Mouse (Mus musculus) kidney, postnatal 10 days (tissue): ENCODE results near the gene Kif22.
A peak's percentile ranks its signal among the peaks of the same experiment; 100 is the strongest.
"Not testable (repeated sequence)": the region's sequence is repeated elsewhere in the genome, so short reads cannot be mapped to it uniquely, and the experiment has no call there.

Source experiments
- DNase-seq: peaks from one replicate; pipeline ENCODE4 v3.0.0; 2021; ENCODE audit warnings: mixed read lengths

Kif22 gene

DNA sequence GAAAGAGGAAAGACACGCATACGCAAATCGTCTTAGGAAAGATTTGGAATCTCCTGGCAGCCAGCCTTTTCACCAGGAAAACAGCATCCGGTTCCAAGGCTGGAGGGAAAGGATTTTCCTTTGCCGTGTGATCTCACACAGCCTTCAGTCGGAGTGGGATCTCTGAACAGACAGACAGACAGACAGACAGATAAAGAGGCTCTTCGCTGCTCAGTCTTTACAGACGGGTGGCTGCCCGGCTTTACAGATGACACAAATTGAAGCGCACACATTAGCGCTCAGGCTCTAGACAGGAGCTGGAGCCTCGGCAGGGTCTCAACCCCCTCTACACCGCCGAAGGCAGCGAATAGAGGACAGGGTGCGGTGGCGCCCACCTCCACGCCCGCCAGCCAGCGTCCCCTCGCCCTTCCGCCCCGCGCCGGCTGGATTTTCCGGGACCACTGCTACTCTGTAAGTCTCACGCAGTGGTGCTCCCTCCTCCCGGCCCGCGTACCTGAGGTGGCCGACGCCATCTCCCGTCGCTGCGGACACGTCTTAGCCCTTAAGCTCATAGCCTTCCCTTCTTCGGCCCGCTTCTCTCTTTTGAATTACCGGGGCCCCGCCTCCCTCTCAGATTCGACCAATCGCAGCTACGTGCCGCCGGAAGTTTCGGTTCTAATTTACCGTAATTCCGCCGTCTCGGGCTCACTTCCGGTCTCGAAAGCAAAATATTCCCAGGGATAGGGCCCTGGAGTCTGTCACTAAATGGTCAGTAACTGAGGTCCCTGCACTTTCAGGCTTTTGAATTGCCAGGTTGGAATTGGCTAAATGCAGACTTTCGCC lies at the start of gene Kif22:
TSS of gene Kif22 (minus strand) at position 621 of the 822 bp plus-strand sequence.
- DNase-seq: peak; percentile 94

DNA sequence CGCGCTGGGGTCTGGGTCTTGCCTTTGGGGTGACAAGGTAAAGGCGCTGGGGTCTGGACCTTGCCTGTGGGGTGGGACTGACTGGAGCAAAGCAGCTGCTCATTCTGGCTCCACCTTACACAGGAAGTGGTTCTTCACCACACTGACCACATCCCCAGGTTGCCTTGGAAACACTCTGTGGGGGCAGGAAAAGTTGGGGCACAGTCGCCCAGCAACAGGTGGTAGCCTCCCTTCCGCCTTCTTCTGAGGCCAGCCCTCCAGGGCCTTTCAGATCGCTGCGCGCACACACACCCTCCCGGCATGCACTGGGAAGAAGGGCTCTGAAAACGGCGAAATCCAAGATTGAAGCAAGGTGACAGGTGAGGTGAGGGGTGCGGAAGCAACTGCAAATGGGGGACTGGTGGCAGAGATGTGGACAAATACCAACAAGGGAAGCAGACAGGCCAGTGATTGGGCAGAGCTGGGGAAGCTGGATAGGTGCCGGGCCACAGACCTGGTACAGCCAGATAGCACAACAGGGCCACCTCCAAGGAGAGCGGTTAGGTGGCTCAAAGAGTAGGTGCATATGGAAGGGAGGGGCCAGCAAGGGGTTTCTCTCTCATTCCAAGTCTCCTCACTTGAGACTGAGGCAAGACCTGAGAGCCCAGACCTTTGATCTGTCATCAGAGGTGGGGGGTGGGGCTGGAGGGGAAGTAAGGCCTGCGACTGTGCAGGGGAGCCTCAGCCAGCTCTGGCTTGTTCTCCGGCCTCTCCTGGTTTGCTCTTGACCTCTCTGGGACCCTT lies 49.0 kb upstream of the Kif22 start, which contains the start of gene AI467606:
TSS of gene AI467606 (plus strand) at position 246 of the 783 bp plus-strand sequence.
- peak; percentile 45 for DNase-seq

DNA sequence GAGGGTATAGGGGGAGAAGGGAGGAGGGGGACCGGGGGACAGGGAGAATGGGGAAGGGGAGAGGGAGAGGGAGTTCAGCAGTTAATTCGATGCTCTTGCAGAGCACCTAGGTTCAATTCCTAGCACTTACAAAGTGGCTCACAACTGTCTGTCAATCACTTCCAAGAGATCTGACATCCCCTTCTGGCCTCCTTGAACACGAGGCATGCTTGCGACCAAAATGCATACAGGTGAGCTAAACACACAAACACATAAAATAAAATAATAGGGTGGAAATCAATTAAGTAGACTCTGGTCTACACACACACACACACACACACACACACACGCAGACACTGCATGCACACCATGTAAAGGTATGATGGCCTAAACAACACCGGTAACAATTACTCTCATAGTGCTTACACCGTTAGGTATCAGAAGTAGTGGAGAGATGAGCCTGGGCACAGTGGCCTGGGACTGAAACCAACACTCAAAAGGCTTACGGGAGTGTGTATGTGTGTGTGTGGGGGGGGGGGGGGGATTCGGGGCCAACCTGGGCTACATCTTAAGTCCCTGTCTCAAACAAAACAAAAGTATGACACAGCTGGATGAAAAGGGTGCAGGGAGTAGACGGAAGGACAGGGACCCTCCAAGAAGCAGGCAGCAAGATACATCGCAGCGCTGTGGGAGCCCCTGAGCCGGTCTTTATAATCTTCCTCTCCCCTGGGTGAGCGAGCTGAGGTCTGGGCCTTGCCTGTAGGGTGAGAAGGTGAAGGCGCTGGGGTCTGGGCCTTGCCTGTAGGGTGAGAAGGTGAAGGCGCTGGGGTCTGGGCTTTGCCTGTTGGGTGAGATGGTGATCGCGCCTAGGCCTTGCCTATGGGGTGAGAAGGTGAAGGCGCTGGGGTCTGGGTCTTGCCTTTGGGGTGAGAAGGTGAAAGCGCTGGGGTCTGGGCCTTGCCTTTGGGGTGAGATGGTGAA lies 48.2 kb upstream of the Kif22 start:
- no peak for DNase-seq

DNA sequence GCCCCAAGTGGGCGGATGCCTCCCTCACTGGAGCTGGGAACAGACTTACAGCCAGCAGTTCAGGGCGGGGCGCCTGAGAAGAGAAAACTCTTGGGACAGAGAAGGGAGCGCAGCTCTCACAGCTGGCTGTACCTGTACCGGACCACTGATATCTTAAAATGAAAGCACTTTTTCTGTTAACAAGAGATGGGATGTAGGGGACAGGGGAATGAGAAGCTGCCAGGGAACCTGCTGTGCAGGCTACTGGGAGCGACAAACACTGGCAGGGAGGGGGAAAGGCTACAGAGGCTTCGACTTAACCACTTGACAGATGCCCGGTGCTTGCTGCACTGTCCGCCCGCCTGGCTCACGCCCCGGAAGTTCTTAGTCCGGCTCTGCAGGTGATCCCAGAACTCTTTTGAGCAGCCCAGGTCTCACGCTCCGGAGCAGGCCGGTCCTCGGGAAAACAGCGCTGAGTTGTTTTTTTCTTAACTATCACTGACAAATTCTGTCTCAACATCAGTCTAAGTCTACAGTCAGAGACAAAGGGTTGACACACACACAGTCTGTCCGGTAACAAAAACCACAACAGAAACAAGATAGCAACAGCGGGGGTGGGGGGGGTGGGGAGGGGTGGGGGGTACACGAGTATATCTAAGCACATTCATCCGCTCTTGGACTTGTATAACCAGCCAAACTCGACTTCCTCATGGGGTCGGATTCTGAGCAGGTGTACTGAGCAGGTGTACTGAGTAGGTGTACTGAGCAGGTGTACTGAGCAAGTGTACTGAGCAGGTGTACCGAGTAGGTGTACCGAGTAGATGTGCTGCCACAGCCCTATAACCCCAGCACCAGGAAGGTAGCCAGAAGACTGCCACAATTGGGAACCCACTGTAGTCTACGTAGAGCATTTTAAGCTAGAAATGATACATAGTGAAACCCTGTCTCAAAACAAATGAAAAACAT lies 46.9 kb upstream of the Kif22 start:
- DNase-seq: no peak

DNA sequence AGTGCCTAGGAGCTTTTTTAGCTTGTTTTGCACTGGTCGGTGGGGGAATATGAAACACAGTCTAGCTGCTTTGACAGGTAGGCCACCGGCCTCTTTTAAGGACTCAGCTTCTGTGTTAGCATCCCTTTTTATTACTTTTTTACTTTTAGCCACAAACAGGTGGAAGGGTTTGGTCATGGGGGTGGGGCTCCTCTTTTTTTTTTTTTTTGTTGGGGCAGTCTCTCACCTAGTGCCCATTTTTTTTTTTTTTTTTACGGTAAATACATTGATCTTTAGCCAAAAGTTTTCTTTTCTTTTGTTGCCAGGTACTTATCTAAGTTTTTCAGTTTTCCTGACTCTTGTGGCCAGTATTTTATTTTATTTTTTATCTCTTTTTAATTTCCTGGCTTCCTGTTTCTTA lies 45.8 kb upstream of the Kif22 start:
- no peak for DNase-seq

DNA sequence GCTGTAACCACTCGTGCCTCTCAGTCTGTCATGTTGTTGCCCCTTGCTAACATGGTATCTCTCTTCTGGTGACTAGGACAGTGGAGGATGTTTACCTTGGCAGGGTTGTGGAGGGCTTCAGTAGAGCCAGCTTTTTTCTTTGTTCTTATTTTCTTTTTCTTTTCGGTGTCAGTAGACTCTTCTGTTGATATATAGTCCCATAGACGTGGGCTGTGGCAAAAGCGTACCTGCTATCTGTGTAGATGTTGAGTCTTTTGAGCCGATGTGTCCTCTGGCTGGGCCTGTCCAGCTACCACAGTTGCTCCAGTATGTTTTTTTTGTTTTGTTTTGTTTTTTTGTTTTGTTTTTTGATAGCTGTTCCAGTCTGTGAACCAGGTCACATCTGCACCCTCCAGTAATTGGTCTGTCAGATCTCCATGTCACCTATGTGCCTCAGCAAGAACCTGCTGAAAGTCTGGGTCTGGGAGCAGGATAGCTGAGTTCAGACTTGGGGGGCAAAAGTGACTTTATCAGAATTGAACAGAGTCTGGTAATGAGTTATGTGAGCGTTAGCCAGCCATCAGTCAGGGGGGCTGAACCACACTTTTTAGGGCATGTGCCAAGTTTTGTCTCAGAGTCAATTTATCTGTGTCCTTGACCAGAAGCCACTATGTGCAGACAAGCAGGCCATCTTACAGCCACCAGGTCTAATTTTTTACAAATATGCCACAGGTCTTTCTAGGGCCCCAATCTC lies 45.2 kb upstream of the Kif22 start, which contains the start of gene Zg16:
TSS of gene Zg16 (minus strand) at position 51 of the 733 bp plus-strand sequence.
- DNase-seq: not testable (repeated sequence)

DNA sequence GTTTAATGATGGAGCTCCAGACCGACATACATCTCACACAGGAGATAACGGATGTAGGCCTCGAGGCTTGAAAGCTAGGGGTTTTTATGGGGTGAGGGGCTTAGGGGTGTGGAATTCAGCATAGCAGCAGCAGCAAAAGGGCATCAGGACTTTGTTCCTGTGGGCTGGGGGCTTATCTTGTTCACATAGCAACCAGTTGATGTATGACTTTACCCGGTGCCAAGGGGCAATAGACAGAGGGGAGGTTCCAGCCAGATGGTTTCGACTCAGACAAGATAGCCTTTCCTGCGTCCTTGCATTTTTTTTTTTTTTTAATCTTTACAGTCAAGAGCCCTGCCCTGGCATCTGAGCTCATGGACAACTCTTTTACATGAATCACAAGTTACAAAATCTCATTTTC lies 43.5 kb upstream of the Kif22 start:
- DNase-seq: not testable (repeated sequence)

DNA sequence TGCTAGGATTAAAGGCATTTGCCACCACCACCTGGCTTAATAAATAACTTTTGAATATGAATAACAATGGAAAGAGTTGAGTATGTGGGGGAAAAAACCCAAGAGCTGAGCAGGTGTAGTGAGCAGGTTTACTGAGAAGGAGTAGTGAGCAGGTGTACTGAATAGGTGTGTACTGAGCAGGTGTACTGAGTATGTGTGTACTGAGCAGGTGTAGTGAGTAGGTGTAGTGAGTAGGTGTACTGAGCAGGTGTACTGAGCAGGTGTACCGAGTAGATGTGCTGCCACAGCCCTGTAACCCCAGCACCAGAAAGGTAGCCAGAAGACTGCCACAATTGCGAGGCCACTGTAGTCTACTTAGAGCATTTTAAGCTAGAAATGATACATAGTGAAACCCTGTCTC lies 42.5 kb upstream of the Kif22 start:
- no peak for DNase-seq

DNA sequence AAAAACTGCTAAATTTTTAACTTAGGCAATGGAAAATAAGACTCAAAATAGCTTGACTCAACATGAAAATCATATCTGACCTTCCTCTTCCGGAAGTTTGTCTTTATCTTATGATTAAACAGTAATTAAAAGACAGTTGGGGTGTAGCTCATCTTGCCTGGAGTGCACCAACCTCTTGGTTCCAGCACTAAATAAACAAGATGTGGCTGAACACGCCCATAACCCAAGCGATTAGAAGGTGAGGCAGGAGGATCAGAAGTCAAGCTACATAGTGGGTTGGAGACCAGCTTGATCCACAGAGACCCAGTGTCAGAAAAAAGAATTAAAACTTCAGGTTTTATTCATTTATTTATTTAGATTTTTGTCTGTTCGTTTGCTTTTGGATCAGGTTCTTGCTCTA lies 41.4 kb upstream of the Kif22 start:
- no peak for DNase-seq

DNA sequence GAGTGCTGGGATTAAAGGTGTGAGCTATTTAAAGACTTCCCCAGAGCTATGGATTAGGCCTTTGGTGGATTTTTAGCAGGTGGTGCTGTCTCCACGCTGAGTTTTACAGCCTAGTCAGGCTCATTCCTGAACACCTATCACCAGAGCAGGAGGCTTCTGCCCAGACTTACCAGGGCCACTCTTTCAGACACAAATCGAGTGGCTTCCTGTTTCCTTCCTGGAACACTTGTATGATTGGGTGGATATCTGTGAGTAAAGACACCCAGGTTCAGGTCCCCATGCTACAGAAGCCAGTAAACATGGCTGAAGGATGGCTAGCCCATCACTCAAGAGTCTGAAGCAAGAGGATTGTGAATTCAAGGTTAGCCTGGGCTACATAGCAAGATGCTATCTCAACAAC lies 40.7 kb upstream of the Kif22 start:
- DNase-seq: no peak

DNA sequence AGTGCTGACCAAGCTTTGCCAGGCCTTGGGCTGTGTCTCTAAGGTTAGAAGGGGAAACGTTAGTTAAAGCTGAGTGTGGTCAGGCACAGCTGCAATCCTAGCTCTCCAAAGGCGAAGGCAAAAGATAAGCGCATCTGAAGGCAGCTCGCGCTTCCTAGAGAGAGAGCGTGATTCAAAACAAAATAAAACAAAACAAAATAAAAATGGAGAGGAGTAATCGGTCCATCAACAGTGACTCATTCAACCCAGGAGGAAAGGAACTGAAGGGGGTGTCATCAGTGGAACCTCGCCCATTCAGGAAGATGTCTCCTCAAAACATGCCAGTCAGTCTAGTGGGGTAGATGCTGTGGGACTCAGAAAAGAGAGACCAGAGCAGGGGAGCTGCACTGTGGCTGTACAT lies 40.0 kb upstream of the Kif22 start:
- DNase-seq: no peak

DNA sequence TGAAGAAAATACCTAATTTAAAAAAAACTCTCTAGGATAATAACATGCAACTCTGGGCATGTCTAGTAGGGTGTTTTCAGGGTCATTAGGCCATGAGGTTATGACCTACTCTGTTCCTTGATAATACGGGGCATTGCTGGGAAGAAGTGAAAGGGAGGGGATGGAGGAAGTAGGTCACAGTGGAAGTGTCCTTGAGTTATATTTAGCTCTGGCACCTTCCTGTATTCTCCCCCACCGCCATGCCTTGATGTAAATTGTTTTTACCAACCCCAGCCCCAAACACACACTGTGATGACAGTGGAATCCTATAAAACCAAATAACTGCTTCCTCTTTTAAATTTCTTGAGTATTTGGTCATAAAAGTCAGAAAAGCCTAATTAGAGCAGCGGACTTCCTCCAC lies 37.8 kb upstream of the Kif22 start:
- no peak for DNase-seq

DNA sequence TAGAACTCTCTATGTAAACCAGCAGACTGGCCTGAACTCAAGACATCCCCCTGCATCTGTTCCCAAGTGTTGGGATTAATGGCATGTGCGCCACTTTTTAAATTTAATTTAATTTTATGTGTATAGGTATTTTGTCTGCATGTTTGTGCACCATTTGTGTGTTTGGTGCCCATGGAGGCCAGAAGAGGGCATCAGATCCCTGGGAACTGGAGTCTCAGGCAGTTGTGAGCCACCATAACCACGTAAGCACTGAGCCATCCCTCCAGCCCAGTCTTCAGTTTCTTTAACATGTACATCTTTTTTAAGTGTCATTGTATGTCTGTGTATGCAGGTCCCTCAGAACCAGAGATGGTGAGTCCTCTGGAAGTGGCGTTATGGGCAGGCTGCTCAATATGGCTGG lies 35.4 kb upstream of the Kif22 start:
- DNase-seq: no peak

DNA sequence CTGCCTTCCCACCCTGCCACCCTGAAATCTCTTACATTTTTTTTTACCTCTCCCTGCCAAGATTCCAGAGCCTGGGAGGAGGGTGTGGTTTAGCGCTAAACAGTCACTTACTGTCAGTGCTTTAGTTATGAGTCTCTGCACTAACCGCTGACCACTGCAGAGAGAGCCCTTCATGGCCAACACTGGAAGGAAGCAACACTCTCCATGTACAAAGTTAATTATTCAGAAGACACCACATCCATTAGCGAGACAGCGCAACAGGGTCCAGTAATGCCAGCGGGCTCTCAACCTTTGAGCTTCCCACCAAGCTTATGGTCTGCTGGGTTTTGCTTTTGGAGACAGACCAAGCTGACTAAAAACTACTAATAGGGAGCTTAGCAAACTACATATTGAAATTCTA lies 33.9 kb upstream of the Kif22 start:
- DNase-seq: peak; percentile 47

DNA sequence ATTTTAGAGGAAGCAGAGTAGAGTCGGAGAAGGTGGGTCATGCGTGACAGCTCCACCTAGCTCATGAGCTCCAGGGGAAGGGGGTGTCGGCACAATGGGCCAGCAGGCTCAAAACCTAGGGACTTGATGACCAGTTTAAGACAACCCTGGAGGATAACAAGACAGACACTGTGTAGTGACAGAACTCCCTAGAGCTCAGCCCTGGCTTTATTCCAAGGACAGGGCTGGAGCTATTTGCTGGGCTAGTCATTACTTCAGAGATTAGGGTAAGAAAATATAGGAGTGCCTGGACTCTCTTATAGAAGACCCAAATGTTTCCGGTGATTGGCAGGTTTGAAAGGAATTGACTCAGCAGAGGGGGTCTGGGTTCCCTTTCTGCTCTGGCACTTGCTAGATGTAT lies 30.9 kb upstream of the Kif22 start:
- DNase-seq: peak; percentile 32

DNA sequence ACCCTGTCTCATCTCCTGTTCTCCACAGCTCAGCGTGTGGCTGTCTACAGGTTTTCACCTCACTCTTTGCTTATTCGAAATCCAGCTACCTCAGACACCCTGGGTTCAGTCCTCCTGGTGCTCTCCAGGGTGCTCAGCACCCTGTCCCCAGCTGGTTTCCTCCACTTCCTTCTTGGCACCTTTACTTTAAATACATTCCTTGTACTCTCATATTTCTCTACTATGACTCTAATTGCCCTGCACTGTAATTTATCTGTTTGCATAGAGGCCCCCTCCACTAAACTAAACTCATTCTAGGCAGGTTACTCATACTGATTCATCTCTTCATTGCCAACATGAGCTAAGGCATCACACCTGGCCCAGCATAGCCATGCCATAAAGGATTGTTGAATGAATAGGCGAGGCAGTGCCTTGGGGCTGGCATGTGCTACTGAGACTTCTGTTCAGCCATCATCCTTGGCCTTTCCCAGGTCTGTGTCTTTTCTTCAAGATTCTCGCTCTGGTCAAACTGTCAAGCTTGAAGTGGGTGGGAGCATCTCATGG lies 28.7 kb upstream of the Kif22 start:
- no peak for DNase-seq

DNA sequence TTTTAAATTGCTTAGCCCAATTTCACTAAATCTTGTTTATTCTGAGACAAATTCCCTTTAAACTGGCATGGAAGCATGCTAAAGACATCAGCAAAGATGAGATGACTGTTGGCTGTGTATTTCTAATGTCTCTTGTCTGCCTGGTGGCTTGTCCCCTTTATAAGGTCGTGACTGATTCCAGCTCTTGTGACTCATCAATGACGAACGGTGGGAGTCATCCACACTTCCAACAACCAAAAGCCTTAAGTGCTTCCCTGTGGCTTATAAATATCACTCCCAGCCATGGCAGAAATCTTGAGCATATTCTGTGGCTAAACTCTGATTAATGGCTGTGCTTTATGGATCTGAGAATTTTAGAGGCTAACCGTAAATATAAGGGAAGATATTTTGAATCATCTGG lies 24.0 kb upstream of the Kif22 start:
- DNase-seq: no peak

DNA sequence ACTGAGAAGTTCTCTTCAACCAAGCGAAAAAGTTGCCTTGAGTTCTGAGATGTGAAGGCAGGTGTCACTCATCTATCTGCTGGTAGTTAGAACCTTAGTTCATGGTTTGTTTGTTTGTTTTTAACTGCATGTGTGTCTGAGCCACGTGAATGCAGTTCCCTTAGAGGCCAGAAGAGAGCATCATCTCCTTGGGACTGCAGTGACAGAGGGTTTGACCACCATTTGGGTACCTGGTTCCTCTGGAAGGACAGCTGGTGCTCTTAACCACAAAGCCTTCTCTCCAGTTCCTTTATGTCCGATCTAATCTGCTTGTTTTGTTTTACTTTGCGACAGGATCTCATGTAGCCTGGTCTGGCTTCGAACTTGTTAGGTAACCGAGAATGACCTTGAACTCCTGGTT lies 23.3 kb upstream of the Kif22 start:
- no peak for DNase-seq

DNA sequence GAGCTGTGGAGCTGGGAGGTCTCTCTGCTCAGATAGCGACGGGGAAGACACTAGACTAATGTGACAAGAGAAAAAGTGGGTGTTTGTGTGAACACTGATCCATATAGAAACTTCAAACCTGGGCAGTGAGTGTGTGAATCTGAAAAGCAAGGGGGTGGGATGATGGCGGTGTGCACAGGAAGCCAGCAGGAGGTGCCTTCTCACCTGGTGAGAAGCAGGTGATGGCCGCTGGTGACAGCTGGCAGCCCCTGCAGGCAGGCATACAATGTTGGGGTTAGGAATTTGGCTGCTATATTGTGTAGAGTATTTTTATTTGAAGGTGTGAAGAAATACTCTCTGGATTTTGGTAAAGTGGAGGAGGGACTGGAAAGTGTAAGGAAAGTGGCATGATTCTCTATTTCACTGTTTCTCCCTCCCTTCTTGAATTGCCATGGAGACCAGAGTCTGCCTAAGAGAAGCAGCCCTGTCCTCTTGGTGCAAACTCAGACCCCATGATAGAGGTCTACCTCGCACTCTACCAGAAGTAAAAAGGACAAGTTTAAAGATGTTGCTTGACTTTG lies 12.8 kb upstream of the Kif22 start:
- DNase-seq: no peak

DNA sequence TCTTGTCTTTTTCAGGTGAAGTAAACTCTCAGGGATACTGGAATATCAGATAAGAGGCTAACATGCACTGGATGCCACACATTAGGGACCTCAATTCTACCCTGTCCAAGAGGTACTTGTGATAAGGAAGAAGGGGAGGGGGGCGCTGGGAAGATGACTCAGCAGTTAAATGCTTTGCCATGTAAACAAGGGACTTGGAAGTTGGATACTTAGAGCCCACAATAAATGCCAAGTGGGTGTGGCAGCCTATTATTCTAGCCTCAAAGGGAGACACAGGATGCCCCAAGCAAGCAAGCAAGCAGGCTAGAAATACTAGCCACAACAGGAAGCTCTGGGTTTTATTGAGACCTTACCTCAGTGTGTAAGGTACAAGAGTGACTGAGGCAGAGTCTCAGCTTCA lies 11.0 kb downstream of the Kif22 start:
- DNase-seq: no peak
